Mouse (Mus musculus): ENCODE measurements around the gene Tmem170b.

DNA sequence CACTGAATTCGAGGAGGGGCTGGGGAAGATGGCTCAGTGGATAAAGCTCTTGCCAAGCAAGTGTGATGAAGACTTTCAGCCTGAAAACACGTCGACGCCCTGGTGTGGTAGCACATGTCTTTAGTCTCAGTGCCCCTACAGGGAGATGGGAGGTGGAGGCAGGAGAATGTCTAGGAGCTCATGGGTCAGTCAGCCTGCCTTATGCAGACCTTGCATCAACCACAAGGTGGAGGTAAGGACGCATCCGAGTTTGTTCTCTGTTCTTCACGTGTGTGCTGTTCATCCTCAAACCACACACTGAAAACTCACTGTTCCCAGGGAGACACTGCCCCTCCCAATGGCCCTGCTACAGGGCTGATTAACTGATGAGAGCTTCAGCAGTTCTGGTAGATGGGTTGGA, 45.0 kb downstream of the Tmem170b start:
- TF ChIP-seq CTCF (IDR thresholded peaks at IDR 0.05; ENCODE audit: low read depth) (peak; percentile 29; the same call in 1 of the 2 replicates), EP300 (IDR thresholded peaks at IDR 0.05; ENCODE audit: low read depth) (no peak)

Data from heart, postnatal 0 days (tissue).